Mouse (Mus musculus): ENCODE results near the gene Hoxa6. TPM values are rescaled to one million over a fixed set of nuclear protein-coding genes. Genes with fewer than 3 reads are reported as not detected.

Gene Hoxa6
- total RNA-seq, 1 experiment from 2014 or later = 3.8 TPM

GRCm38 (mm10) chr6:52244471-52245039 is 36.0 kb upstream of the Hoxa6 start:
- ATAC-seq (replicated peaks in 1 of 2; ENCODE audit: insufficient read depth in 1 of 2, low FRiP score in 2 of 2, low TSS enrichment in 1 of 2, low read depth in 1 of 2, poor library complexity in 2 of 2, severe bottlenecking in 2 of 2) = no peak

DNA sequence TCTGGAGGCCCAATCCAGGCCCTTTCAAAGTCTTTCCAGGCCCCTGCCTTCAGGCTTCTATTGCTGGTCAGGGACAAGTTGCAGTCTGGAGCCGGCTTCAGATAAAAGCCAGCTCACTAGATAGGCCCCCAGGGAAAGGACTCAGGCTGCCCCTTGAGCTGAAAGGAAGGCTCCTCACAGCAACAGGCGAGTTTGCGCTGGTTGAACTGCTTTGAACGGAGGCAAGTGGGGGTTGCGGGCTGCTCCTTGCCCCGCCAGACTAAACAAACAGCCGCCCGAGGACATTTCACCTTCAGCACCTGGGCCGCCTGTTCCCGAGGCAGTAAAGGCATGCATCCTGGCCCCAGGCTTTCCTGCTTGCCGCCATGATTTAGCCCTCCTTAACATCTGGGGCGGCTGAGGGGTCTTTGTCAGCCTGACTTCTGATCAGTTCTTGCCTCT is 35.2 kb upstream of the Hoxa6 start:
- ATAC-seq (replicated peaks in 1 of 2; ENCODE audit: insufficient read depth in 1 of 2, low FRiP score in 2 of 2, low TSS enrichment in 1 of 2, low read depth in 1 of 2, poor library complexity in 2 of 2, severe bottlenecking in 2 of 2) = no peak

DNA sequence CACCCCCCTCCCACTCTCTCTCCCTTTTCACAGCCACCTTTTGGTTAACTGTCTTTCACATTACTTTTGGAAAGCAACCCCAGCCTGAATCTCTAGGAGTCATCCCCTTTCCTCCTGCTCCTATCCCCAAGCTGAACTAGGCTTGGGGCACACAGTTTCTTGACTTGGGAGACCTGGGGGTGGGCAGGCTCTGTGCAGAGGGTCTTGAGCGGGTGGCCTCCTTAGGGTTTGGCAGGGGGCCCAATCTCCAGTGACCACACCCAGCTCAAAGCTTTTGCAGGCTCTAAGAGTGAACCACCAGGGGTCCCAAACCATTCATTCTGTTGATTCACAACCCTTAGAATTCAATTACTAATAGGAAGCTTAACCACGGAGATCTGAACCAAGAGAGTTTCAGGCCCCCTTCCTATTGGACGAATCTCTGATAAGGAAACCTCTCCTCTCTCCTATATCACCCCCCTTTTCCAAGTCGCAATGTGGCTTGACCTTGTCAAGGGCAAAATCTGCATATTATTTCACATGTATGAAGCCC is 34.3 kb upstream of the Hoxa6 start:
- no peak for ATAC-seq (replicated peaks in 1 of 2; ENCODE audit: insufficient read depth in 1 of 2, low FRiP score in 2 of 2, low TSS enrichment in 1 of 2, low read depth in 1 of 2, poor library complexity in 2 of 2, severe bottlenecking in 2 of 2)

GRCm38 (mm10) chr6:52241001-52241621 is 32.6 kb upstream of the Hoxa6 start:
- ATAC-seq (replicated peaks in 1 of 2; ENCODE audit: insufficient read depth in 1 of 2, low FRiP score in 2 of 2, low TSS enrichment in 1 of 2, low read depth in 1 of 2, poor library complexity in 2 of 2, severe bottlenecking in 2 of 2) = no peak

DNA sequence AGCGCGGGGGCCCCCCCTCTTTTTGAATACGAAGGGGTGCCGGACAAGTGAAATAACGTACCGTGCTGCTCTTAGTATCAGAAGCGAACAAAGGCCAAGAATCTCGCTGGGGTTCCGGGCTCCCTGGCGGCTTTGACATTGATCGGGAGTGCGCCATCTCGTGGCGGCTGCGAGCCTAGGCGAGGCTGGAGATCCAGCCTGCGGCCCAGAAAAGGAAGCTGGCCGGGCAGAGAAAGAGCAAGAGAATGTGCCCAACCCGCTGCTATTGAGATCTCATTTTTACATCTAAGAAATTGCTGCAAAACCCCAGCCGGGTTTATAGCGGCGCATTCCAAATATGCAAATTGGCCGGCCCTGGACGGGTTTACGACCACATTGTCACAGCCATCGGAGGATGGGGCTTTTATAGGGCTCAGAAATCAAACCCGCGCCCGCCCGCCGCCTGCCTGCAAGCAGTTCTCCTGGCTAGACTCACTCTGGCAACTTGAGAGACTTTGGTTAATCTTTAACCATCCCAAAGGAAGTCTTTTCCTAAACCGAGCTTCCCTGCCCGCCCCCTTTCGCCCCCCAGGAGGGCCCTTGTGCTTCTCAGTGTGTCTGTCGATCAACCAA is 32.0 kb upstream of the Hoxa6 start, which contains the start of gene Hoxa10:
Gene Hoxa10 (minus strand): TSS at position 466 of the 612 bp plus-strand sequence.
- peak; percentile 84 to 93 for ATAC-seq (replicated peaks in 1 of 2; ENCODE audit: insufficient read depth in 1 of 2, low FRiP score in 2 of 2, low TSS enrichment in 1 of 2, low read depth in 1 of 2, poor library complexity in 2 of 2, severe bottlenecking in 2 of 2)

DNA sequence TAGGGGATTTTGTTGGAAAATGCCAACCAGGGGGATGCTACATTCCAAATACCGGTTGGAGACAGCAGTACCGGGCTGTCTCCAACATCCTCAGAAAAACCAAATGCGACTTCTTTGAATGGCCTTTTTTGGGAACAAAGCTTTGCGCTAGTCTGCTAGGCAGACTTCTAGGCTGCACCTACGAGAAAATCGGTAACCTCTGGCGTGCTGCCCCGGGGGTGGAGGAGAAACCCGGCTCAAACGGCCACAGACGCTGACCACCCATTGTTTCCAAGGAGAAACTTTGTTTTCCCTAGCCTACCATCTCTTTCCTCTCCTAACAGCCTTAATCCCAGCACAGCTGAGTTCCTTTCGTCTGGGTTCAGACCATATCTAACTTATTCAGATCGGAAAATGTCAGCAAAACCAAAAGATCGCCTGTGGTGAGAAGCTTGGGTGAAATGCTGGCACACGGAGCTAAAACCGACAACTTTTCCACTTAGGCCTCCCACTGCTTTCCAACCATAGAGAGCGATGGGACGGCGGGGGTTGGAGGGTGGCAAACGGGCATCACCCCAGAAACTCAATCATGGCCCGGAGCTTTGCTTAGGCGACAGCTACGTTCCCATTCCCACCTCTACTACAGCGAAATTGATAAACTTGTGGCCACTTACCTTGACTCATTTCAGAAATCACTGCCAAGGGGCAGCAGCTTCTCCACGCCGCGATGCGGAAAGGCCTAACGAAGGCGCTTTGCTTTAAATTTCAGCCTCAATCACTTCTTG is 31.3 kb upstream of the Hoxa6 start:
- ATAC-seq (replicated peaks in 1 of 2; ENCODE audit: insufficient read depth in 1 of 2, low FRiP score in 2 of 2, low TSS enrichment in 1 of 2, low read depth in 1 of 2, poor library complexity in 2 of 2, severe bottlenecking in 2 of 2) = no peak

DNA sequence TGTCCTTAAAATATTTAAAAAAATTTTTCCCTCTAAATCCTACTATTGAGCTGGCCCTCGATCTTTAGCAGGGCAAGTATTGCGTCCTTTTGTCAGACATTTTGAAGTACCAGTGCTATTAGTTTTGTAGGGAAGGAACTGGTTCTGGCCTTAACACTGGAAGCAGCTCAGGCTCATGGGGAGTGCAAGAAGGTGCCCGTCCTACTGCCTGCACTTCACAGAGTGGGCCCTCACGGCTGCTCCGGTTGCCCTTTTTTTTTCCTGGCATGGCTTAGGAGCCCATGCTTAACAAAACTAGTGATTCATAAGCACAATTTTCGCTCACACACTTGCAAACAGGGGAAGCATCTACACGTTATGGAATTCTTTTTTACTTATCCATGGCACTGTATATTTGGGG is 30.5 kb upstream of the Hoxa6 start:
- ATAC-seq (replicated peaks in 1 of 2; ENCODE audit: insufficient read depth in 1 of 2, low FRiP score in 2 of 2, low TSS enrichment in 1 of 2, low read depth in 1 of 2, poor library complexity in 2 of 2, severe bottlenecking in 2 of 2) = no peak

DNA sequence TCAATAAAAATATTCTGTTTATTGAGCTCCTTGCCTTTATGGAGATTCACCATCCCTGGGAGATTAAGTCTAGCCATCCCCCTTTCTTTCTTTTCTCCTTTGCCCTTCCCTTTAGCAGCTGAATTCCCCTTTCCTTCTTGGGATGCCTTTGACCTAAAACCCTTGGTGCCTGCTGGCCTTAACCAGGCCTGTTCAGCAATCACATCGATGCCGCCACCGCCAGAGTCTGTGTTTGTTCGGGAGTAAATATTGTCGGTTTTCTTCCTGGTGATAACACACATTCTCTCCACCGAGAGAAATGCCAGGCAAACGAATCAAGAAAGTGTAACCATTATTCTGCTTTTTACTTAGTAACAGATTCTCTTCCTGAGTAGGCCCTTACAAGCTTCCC is 29.6 kb upstream of the Hoxa6 start:
- no peak for ATAC-seq (replicated peaks in 1 of 2; ENCODE audit: insufficient read depth in 1 of 2, low FRiP score in 2 of 2, low TSS enrichment in 1 of 2, low read depth in 1 of 2, poor library complexity in 2 of 2, severe bottlenecking in 2 of 2)

DNA sequence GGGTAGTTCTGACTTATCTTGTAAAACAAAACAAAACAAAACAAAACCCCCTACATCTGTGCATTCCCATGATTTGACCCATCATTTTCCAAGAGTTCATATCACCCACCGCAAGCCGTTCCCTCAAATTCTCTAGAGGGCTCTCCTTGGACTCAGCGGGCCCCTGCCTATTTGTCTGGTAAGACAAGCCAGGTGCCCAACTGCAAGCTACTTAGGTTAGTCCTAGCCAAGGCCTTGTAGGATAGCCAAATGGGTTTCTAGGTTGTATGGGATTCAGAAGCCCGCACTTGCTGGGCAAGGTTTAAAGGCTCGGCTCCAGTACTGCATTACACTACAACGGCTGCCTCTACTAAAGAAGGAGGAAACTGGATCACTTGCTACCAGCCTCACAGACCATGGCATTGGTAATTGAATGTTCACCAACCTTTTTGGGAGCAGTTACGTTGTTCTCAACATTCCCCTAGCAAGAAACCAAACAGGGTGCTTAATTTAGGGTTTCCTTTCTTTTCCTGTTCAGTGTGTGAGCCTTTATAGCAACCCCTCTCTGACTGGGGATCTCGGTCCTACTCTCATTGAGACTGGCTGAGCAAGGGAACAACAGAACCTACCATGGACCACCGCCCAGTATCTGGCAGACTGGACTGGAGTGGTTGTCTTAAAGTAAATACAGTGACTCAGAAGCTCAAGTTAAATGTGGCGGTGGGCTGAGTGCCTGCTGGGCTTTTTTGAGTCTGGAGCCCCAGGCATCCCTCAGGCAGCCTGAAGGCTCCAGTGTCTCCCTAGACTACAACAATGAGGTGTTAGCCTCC is 29.0 kb upstream of the Hoxa6 start:
- no peak for ATAC-seq (replicated peaks in 1 of 2; ENCODE audit: insufficient read depth in 1 of 2, low FRiP score in 2 of 2, low TSS enrichment in 1 of 2, low read depth in 1 of 2, poor library complexity in 2 of 2, severe bottlenecking in 2 of 2)

DNA sequence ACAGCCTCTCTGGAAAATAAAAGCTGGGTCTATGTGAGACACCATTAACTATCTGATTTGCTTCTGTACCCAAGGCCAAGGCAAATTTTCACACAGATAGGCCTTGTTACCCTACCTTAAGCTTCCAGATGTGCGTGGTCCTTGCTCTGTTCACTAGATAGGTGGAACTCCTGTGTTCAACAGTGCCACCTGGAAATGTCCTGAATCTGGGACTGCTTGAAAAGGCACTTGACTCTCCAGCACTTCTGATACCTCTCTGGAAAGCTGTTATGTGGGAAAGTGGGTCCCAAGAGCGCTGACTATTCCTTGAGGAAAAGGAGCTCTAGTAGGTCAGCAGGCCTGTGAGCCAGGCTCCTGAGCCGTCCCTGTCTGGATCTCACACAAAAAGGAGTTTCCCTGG is 28.3 kb upstream of the Hoxa6 start:
- no peak for ATAC-seq (replicated peaks in 1 of 2; ENCODE audit: insufficient read depth in 1 of 2, low FRiP score in 2 of 2, low TSS enrichment in 1 of 2, low read depth in 1 of 2, poor library complexity in 2 of 2, severe bottlenecking in 2 of 2)

GRCm38 (mm10) chr6:52235866-52236265 is 27.3 kb upstream of the Hoxa6 start:
- no peak for ATAC-seq (replicated peaks in 1 of 2; ENCODE audit: insufficient read depth in 1 of 2, low FRiP score in 2 of 2, low TSS enrichment in 1 of 2, low read depth in 1 of 2, poor library complexity in 2 of 2, severe bottlenecking in 2 of 2)

DNA sequence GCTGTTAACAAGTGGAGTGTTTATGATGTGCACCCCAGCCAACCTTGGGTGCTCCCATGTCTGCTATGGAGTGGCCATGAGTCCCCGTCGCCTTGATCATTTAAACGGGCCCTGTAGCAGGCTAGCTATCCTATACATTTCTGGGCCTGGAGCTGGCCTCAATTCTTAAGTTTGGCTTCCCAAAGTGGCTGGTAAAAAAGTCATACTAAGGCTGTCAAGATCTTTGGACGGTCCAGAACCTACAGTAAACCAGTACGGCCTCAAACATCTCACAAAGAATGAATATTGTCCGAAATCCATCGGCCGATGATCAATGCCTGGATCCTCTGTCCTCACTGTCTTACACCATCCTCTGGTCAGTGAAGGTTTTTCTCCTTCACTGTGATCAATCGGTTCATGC is 26.7 kb upstream of the Hoxa6 start:
- ATAC-seq (replicated peaks in 1 of 2; ENCODE audit: insufficient read depth in 1 of 2, low FRiP score in 2 of 2, low TSS enrichment in 1 of 2, low read depth in 1 of 2, poor library complexity in 2 of 2, severe bottlenecking in 2 of 2) = no peak

GRCm38 (mm10) chr6:52234428-52235140 is 26.1 kb upstream of the Hoxa6 start:
- no peak for ATAC-seq (replicated peaks in 1 of 2; ENCODE audit: insufficient read depth in 1 of 2, low FRiP score in 2 of 2, low TSS enrichment in 1 of 2, low read depth in 1 of 2, poor library complexity in 2 of 2, severe bottlenecking in 2 of 2)

- peak in 1 of 2 experiments; percentile 27; a peak in 1 of 4 replicates for ATAC-seq (replicated peaks in 1 of 2; ENCODE audit: insufficient read depth in 1 of 2, low FRiP score in 2 of 2, low TSS enrichment in 1 of 2, low read depth in 1 of 2, poor library complexity in 2 of 2, severe bottlenecking in 2 of 2)
Measured at GRCm38 (mm10) chr6:52233546-52234427, 25.3 kb upstream of the Hoxa6 start.

DNA sequence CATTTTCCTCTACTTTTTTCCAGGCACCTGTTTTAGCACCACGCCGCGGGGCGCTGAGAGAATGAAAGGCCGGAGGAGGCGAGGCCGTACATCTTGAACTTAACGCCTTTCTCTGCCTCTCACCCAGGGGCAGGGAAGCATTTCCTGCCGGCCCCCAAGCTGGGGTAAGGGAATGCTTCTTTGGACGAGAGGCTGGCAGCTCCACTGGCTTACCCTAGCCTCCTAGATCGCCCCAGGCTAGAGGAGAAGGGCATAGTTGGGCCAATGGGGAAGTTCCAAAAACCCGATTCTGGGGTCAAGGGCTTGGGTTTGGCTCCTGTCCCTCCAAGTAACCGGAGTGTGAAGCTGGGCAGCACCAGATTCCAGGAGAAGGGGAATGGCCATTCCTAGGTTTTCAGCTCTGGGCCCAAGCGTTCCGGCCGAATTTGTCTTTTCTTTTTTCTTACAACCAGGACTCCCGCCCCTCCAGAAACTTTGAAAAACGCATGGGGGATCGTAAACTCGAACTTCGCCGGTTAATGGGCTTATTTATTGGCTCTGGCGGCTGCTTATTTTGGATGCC is 24.5 kb upstream of the Hoxa6 start:
- ATAC-seq (replicated peaks in 1 of 2; ENCODE audit: insufficient read depth in 1 of 2, low FRiP score in 2 of 2, low TSS enrichment in 1 of 2, low read depth in 1 of 2, poor library complexity in 2 of 2, severe bottlenecking in 2 of 2) = no peak
